Mouse (Mus musculus): ENCODE measurements around the gene Sp2.

- TF ChIP-seq EP300 (IDR thresholded peaks at IDR 0.05; ENCODE audit: low read depth) (no peak), CTCF (IDR thresholded peaks at IDR 0.05; ENCODE audit: low read depth) (no peak)
Measured at GRCm38 (mm10) chr11:96969280-96969722, 13.5 kb downstream of the Sp2 start.

Measured in liver, embryonic 14.5 days (tissue).